Comparison of ENCODE assay signal across 14 mouse cellular contexts in genomic region chr9:45943628-45944505, GRCm38 (mm10). TPM values are rescaled to one million over a fixed set of nuclear protein-coding genes. Genes with fewer than 3 reads are reported as not detected.
DNase-seq lines count a peak whose midpoint lies in the region; ATAC-seq and TF ChIP-seq lines count a peak whose summit lies in the region.
"Had no signal": no experiment of that assay in that cellular context is flagged by ENCODE, and none has a peak within 500 bp of the region (broad histone marks: within the 10 kb centered on the region; RNA-seq: fewer than 3 reads in every experiment).

No protein-coding gene starts in this region.

- no peak for DNase-seq in cerebellum, adult 9-11 months
- DNase-seq in hindbrain, postnatal 0 days (ENCODE audit: low spot score): no peak
- DNase-seq in hindbrain, embryonic 14.5 days (ENCODE audit: low spot score): no peak
- peak; percentile 37 to 57 for DNase-seq in cerebellum, postnatal 36 days
- DNase-seq in adrenal gland, postnatal 25 days: no peak
- DNase-seq in kidney, postnatal 4 days: no peak
- DNase-seq: adrenal gland, postnatal 10 days; kidney, postnatal 36 days; lung, postnatal 14 days; right cerebral cortex, postnatal 25 days had no signal

- H3K4me3 ChIP-seq in hindbrain, postnatal 0 days (ENCODE audit: low read length): no peak overlapping the region
- no peak overlapping the region for H3K4me3 ChIP-seq in hindbrain, embryonic 14.5 days (replicated peaks; ENCODE audit: low read length)
- H3K4me3 ChIP-seq in liver, embryonic 15.5 days (replicated peaks): no peak overlapping the region

- peaks cover 68% of the 10 kb centered on the region for H3K36me3 ChIP-seq in hindbrain, postnatal 0 days (ENCODE audit: insufficient read depth, low read length)
- peaks cover 93% of the 10 kb centered on the region for H3K36me3 ChIP-seq in hindbrain, embryonic 14.5 days (replicated peaks; ENCODE audit: control insufficient read depth, insufficient read depth)
- H3K36me3 ChIP-seq in liver, embryonic 15.5 days (replicated peaks): peaks cover 91% of the 10 kb centered on the region

- 88% methylated on average over 8 of the region's 8 CpGs for WGBS in hindbrain, postnatal 0 days
- 87% methylated on average over 8 of the region's 8 CpGs for WGBS in hindbrain, embryonic 14.5 days
- WGBS in liver, embryonic 15.5 days (ENCODE audit: insufficient replicate concordance): 81% methylated on average over 8 of the region's 8 CpGs

- no peak overlapping the region for H3K9ac ChIP-seq in hindbrain, postnatal 0 days (replicated peaks; ENCODE audit: low read length)
- no peak overlapping the region for H3K9ac ChIP-seq in hindbrain, embryonic 14.5 days
- no peak overlapping the region for H3K9ac ChIP-seq in liver, embryonic 15.5 days

- 0 out of 2 replicates have a peak, but pooled peaks have one; percentile 22 for ATAC-seq in cerebellum, adult (ENCODE audit: insufficient number of reproducible peaks, low FRiP score, low TSS enrichment)
- ATAC-seq in hindbrain, postnatal 0 days: peak; percentile 19; the same call in 1 of the 2 replicates
- ATAC-seq in hindbrain, embryonic 14.5 days (ENCODE audit: low FRiP score): no peak
- peak; percentile 71 for ATAC-seq in liver, embryonic 15.5 days (ENCODE audit: insufficient read depth)

- H3K27ac ChIP-seq in hindbrain, postnatal 0 days: no peak overlapping the region
- H3K27ac ChIP-seq in hindbrain, embryonic 14.5 days: no peak overlapping the region
- 0 out of 2 replicates have a peak overlapping the region, but pooled peaks have one; percentile 29 for H3K27ac ChIP-seq in liver, embryonic 15.5 days (replicated peaks)

- no peak for TF ChIP-seq CTCF in hindbrain, postnatal 0 days (IDR thresholded peaks at IDR 0.05; ENCODE audit: low read depth)

- H3K9me3 ChIP-seq in hindbrain, postnatal 0 days (ENCODE audit: low read length): no peaks in the 10 kb centered on the region
- no peaks in the 10 kb centered on the region for H3K9me3 ChIP-seq in hindbrain, embryonic 14.5 days (ENCODE audit: control insufficient read depth, low read length)
- H3K9me3 ChIP-seq in liver, embryonic 15.5 days (replicated peaks): no peaks in the 10 kb centered on the region

- no peak overlapping the region for H3K4me2 ChIP-seq in hindbrain, postnatal 0 days (ENCODE audit: low read depth, low read length)
- H3K4me2 ChIP-seq in hindbrain, embryonic 14.5 days (replicated peaks): no peak overlapping the region
- H3K4me2 ChIP-seq in liver, embryonic 15.5 days: no peak overlapping the region

- no peaks in the 10 kb centered on the region for H3K27me3 ChIP-seq in hindbrain, postnatal 0 days (ENCODE audit: insufficient read depth, low read length)
- no peaks in the 10 kb centered on the region for H3K27me3 ChIP-seq in hindbrain, embryonic 14.5 days (ENCODE audit: control insufficient read depth, insufficient read depth, low read length)
- H3K27me3 ChIP-seq in liver, embryonic 15.5 days: no peaks in the 10 kb centered on the region

- H3K4me1 ChIP-seq in hindbrain, postnatal 0 days (ENCODE audit: insufficient read depth, low read length): no peaks in the 10 kb centered on the region
- no peaks in the 10 kb centered on the region for H3K4me1 ChIP-seq in hindbrain, embryonic 14.5 days (replicated peaks; ENCODE audit: control insufficient read depth, insufficient read depth, low read length)
- peaks cover 46% of the 10 kb centered on the region for H3K4me1 ChIP-seq in liver, embryonic 15.5 days (replicated peaks)

RNA-seq across cellular contexts. Expression of gene Tagln, which starts 8.0 kb away (rescaled TPM):
- 4.4 and 5.2 TPM in 2 replicates for total RNA-seq in hindbrain, postnatal 0 days (2014; rRNA removed)
- 3.5 and 4.0 TPM in 2 replicates for polyA plus RNA-seq in hindbrain, postnatal 0 days (2015; fragmentation: Nextera tagmentation; extraction: Ambion mirVana)
- polyA plus RNA-seq in hindbrain, embryonic 14.5 days (2014; fragmentation: Nextera tagmentation; extraction: Ambion mirVana): 10.3 and 10.5 TPM in 2 replicates
- polyA plus RNA-seq in liver, embryonic 15.5 days (2015; fragmentation: Nextera tagmentation; extraction: Ambion mirVana): 6.3 and 7.5 TPM in 2 replicates
- 51.0 and 70.2 TPM in 2 replicates for total RNA-seq in adrenal gland, postnatal 25 days (2021)
- total RNA-seq: common myeloid progenitor, adult 5-6 weeks; monocyte, adult 5-6 weeks had no signal

RNA-seq across cellular contexts. Expression of gene Sidt2, which starts 11.2 kb away (rescaled TPM):
- 124 and 126 TPM in 2 replicates for total RNA-seq in hindbrain, postnatal 0 days (2014; rRNA removed)
- polyA plus RNA-seq in hindbrain, postnatal 0 days (2015; fragmentation: Nextera tagmentation; extraction: Ambion mirVana): 48.3 and 51.6 TPM in 2 replicates
- polyA plus RNA-seq in hindbrain, embryonic 14.5 days (2014; fragmentation: Nextera tagmentation; extraction: Ambion mirVana): 48.9 and 55.3 TPM in 2 replicates
- polyA plus RNA-seq in liver, embryonic 15.5 days (2015; fragmentation: Nextera tagmentation; extraction: Ambion mirVana): 16.5 and 21.4 TPM in 2 replicates
- 286 and 328 TPM in 2 replicates for total RNA-seq in adrenal gland, postnatal 25 days (2021)

RNA-seq across cellular contexts. Expression of gene Rnf214, which starts 37.2 kb away (rescaled TPM):
- 51.9 and 55.4 TPM in 2 replicates for total RNA-seq in hindbrain, postnatal 0 days (2014; rRNA removed)
- polyA plus RNA-seq in hindbrain, postnatal 0 days (2015; fragmentation: Nextera tagmentation; extraction: Ambion mirVana): 70.3 and 77.7 TPM in 2 replicates
- polyA plus RNA-seq in hindbrain, embryonic 14.5 days (2014; fragmentation: Nextera tagmentation; extraction: Ambion mirVana): 107 and 109 TPM in 2 replicates
- 13.8 and 15.2 TPM in 2 replicates for polyA plus RNA-seq in liver, embryonic 15.5 days (2015; fragmentation: Nextera tagmentation; extraction: Ambion mirVana)
- 51.8 and 56.0 TPM in 2 replicates for total RNA-seq in adrenal gland, postnatal 25 days (2021)

RNA-seq across cellular contexts. Expression of gene Pcsk7, which starts 37.6 kb away (rescaled TPM):
- 23.5 and 33.9 TPM in 2 replicates for total RNA-seq in hindbrain, postnatal 0 days (2014; rRNA removed)
- polyA plus RNA-seq in hindbrain, postnatal 0 days (2015; fragmentation: Nextera tagmentation; extraction: Ambion mirVana): 18.1 and 22.1 TPM in 2 replicates
- polyA plus RNA-seq in hindbrain, embryonic 14.5 days (2014; fragmentation: Nextera tagmentation; extraction: Ambion mirVana): 15.0 and 17.7 TPM in 2 replicates
- polyA plus RNA-seq in liver, embryonic 15.5 days (2015; fragmentation: Nextera tagmentation; extraction: Ambion mirVana): 7.7 and 9.3 TPM in 2 replicates
- 28.9 and 33.7 TPM in 2 replicates for total RNA-seq in adrenal gland, postnatal 25 days (2021)

Comparison
In these comparisons a context has a peak if more than half of its experiments do, and no peak if none do; other contexts are left out.
1. DNase-seq: peak in cerebellum, postnatal 36 days (2 of 2); none in cerebellum, adult 9-11 months (single experiment), hindbrain, postnatal 0 days (single experiment), hindbrain, embryonic 14.5 days (single experiment), adrenal gland, postnatal 25 days (single experiment) and kidney, postnatal 4 days (0 of 2).